Mouse (Mus musculus) layer of hippocampus, postnatal 25 days (tissue): ENCODE results near the gene Rnasek. TPM values are rescaled to one million over a fixed set of nuclear protein-coding genes. Genes with fewer than 3 reads are reported as not detected.
A peak's percentile ranks its signal among the peaks of the same experiment; 100 is the strongest.

Experiments
- DNase-seq, 2 experiments: peaks; one replicate each; pipeline ENCODE4 v3.0.0; 2022; ENCODE audit warnings: mixed read lengths in 2 of 2, low spot score in 1 of 2; ENCODE audit errors: extremely low spot score in 1 of 2
- total RNA-seq, 2 experiments: library from RNA; stranded (reverse); gene quantifications; 2 replicates each; pipeline ENCODE4 v1.2.3; 2021

Rnasek gene
- total RNA-seq, result 100 to 1,000 TPM; 310 to 312 TPM

DNA sequence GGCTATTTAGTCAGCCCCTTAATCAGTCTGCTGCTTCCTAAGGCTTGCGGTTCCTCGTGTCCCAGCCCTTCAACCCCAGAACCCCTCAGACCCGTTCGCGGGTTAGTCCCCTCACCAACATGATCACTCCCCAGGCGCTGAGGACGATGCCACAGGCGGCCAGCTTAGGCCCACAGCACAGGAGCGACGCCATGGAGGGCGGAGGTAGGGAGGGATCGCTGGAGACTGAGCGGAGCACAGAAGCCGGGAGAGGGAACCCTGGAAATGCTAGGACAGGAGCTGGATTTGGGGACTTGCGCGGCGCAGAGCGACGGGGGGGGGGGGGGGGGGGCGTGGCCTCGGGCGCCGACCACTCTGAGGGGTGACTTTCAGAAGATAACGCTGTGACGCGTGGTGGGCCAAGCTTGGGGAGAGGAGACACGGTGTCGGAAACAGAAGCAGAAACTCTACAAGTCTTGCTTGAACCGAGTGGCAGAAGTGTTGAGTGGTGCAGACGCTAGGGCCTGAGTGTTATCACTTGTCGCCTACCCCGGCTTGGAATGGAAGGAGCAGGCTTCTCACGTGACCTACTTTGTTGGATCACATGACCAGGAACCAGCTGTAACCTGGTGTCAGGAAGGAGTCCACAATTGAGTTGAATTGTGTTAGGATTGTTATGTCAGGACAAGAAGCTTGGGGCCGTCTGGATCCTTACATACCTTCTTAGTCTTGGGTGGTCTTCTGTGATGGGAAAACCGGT is at the start of gene Rnasek, which contains the start of gene Gm21988:
Gene Rnasek, minus strand, starts transcription at position 302 of the 739 bp plus-strand sequence.
Gene Gm21988, minus strand, starts transcription at position 290 of the 739 bp plus-strand sequence.
- DNase-seq, result peak; percentile 70 to 86

- DNase-seq, result no peak
These were observed 49.6 kb upstream of the Rnasek start for GRCm38 (mm10) chr11:70289236-70289635.

GRCm38 (mm10) chr11:70288102-70288501 is 48.5 kb upstream of the Rnasek start:
- DNase-seq, result no peak

DNA sequence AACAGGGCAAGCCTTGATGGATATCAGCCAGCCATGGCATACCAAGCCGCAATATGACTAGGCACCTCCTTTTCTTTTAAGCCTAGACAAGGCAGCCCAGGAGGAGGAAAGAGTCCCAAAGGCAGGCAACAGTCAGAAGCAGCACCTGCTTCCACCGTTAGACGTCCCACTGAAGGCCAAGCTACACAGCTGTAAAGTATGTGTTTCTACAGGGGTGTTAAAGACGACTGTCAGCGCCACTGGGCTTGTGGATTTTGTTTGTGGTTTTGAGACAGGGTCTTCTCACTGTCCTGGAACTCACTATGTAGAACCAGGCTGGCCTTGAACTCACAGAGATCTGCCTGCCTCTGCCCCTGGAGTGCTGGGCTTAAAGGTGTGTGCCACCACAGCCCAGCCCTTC is 46.0 kb upstream of the Rnasek start:
- no peak for DNase-seq

DNA sequence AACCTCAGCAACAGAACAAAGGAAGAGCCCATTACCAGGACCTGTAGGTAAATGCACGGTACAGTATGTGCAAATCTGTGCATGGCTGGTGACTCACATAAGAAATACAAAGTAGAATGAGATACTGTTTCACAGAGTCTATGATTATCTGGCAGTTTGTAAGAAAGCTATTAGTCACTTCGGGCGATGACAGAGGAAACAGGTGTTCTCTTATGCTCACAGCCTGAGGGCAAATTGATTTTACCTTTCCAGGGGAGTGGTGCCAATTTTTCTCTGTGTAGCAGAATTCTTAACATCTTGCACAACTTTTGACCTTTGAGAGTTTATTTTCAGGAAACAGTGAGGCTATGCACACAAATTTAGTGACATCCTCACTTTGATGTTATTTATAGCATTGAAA is 45.1 kb upstream of the Rnasek start:
- no peak for DNase-seq

GRCm38 (mm10) chr11:70283666-70284065 is 44.0 kb upstream of the Rnasek start:
- no peak for DNase-seq

GRCm38 (mm10) chr11:70280441-70280840 is 40.8 kb upstream of the Rnasek start:
- DNase-seq, result peak in 1 of 2 experiments; percentile 13

DNA sequence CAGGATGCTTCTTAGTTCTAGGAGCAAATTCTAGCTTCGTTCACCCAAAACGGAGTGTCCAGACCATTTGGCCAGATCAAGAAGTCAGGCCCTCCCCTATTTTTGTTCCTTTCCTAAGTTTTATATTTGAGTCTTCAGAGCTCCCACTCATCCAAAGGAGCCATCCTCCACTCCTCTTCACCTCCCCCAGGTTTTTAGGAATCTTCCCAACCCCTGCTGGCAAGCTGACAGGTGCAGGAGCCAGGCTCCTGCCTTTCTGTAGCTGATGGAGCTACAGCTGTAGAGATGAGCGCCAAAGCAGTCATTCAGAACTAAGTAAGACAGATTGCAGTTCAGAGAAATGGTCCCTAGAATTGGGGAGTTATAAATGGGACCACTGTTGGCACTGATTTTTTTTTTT is 39.3 kb upstream of the Rnasek start:
- DNase-seq, result no peak

GRCm38 (mm10) chr11:70271641-70272040 is 32.0 kb upstream of the Rnasek start:
- DNase-seq, result no peak

DNA sequence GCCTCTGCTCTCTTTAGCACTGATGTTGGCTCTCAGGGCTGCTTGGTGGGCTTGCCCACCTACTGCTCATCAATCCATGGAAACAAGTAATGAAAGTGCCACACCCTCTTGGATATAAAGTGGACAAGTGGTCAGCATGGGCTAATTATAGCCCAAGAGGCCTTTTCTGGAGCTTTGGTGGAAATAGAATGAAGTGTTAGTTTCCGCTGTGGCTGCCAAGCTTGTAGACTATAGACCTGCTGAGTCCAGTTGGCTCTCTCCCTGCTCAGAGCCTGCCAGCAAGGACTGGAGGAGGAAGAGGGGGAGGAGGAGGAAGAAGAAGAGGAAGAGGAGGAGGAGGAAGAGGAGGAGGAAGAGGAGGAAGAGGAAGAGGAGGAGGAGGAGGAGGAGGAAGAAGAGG is 26.8 kb upstream of the Rnasek start:
- no peak for DNase-seq

- no peak for DNase-seq
These were observed 26.2 kb upstream of the Rnasek start for GRCm38 (mm10) chr11:70265819-70266218.

DNA sequence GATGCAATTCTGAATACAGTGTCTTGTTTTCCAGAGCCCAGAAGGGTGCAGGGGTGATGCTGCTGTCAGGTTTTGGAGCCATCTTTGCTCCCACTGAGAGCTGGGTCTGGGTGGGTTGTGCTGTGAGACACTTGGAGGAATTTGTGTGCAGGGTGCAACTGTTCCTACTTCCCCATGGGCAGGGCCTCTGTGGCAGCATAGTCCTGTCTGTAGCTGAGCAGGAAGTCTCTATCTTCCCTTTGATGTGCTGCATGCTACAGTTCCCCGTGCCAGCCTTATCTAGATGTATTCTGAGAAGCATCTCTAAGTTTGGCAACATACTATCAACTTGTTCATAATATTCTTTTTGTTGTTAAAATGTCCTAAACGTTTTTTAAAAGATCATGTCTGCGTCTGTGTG is 25.6 kb upstream of the Rnasek start:
- no peak for DNase-seq

DNA sequence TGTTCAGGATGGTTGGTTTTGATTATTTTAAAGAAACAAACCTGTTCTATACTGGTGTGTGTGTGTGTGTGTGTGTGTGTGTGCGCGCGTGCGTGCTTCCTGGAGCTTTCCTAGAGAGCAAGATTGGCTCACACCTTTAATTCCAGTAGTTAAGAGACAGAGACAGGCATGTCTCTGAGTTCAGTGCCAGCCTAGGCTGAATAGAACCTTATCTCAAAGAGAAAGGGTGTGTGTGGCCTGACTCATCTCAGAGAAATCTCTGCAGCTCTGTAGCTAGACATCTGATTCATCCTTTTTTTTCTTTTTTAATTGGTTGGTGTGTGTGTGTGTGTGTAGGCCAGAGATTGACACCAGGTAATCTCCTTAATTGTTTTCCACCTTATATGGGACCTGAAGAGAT is 19.4 kb upstream of the Rnasek start:
- no peak for DNase-seq

DNA sequence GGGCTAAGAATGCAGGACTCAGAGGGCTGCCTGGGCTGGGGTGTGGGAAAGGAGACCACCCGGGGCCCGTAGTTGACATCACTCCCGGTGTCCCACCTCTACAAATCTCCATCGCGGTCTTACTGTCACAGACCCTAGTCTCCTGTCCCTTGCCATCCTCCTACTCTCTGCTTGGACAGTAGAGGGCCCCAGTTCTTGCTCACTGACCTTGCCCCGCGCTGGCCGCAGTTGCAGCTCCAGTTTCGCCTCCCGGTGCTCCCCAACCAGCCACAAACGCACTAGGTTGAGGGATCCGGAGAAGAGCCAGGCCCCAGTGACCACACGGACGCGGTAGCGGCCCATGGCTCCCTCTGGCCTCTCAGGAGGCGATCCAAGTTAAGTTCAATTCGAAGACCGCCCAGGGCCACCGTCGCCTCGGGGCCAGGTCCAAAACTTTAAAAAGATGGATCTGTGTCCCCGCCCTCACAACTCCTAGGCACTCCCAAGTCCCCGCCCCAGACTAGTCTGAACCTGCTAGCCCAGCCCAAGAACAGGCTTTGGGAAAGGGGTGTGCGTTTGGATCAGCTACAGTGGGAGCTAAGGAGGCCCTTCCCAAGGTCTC is 15.4 kb upstream of the Rnasek start, which contains the start of gene Alox12:
Gene Alox12, minus strand, starts transcription at position 423 of the 601 bp plus-strand sequence.
- no peak for DNase-seq

GRCm38 (mm10) chr11:70254337-70254736 is 14.7 kb upstream of the Rnasek start:
- no peak for DNase-seq

GRCm38 (mm10) chr11:70251853-70252252 is 12.2 kb upstream of the Rnasek start:
- no peak for DNase-seq

DNA sequence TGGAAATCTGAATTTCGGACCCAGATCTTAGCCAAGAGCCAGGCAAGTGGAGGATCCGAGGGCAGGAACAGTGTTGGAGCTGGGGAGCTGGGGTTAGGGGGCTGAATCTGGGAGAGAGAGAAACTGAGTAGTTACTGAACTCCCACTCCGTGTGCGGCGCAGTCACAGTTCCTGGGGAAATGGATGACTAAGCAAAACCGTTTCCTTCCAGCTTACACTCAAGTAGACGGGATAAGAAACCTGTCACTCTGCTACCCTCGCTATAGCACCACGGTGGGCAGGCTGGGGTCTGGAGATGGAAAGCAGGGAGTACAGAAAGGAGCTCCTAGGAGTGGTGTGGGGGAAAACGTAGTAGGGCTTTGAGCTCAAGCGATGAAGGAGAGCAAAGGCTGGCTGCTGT is 10.5 kb upstream of the Rnasek start:
- no peak for DNase-seq

- peak; percentile 44 to 82 for DNase-seq
These were observed 7.6 kb upstream of the Rnasek start for GRCm38 (mm10) chr11:70247136-70247845.

- no peak for DNase-seq
These were observed 2.9 kb upstream of the Rnasek start for GRCm38 (mm10) chr11:70242591-70242990.

DNA sequence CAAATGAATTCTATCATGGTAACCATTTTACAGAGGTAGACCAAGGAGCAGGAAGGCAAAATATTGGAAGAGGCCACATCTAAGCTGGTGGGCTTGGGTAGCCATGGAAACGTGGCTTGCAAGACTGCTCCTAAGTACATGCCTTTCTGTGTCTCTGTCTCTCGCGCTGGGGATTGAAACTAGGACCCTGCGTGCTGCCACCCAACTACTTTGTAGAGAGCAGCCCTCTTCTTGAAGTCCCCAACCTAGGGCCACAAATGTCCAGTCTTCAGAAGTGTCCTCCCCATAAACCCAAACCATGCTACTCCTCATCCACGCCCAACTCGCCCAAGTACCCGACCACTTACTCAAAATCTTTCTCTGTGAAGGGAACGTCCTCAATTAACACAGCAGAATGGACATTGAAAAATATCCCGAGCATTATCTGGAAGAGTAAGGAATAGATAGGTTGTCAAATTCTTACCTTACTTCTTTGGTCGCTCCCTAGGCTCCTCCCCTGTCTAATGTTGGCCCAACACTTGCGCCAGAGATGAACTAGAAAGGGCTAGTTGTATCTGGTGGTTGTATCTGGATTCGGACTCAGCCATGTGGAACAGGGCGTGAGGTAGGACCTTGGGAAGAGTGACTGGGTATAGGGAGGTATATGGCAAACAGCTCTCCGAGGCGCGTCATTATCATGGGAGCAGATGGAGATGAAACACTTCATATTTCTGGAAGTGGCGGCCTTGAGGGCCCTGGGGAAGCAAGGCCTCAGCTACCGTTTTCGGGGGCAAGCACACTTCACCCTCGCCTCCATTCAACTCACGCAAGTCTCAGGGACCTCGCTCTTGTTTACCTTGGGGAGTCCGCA is 826 bp downstream of the Rnasek start:
- peak in 1 of 2 experiments; percentile 12 for DNase-seq
